Mouse (Mus musculus): ENCODE data around the gene Trip13. TPM values are rescaled to one million over a fixed set of nuclear protein-coding genes. Genes with fewer than 3 reads are reported as not detected.

Trip13 gene
- polyA plus RNA-seq, 1 experiment from 2014 or later: 19.1 TPM

- no peak for TF ChIP-seq CTCF (IDR thresholded peaks at IDR 0.05; ENCODE audit: low read depth)
- peak overlapping the region; percentile 76 for H3K4me2 ChIP-seq (ENCODE audit: low read length)
- H3K4me1 ChIP-seq (replicated peaks; ENCODE audit: insufficient read depth, low read length): 0 out of 2 replicates have a peak, but pooled peaks cover 5% of the 10 kb centered on the region
- H3K27ac ChIP-seq: peak overlapping the region; percentile 88
- ATAC-seq (replicated peaks; ENCODE audit: low FRiP score, low read depth) (0 out of 2 replicates have a peak, but pooled peaks have one; percentile 8), DNase-seq (ENCODE audit: low spot score) (no peak)
- peak overlapping the region; percentile 66 for H3K9ac ChIP-seq (ENCODE audit: low read depth, low read length)
- peak overlapping the region; percentile 78 for H3K4me3 ChIP-seq (replicated peaks; ENCODE audit: low read depth, low read length)
- no peaks in the 10 kb centered on the region for H3K9me3 ChIP-seq (replicated peaks; ENCODE audit: low read length)
- 37% methylated on average over 13 of the region's 13 CpGs for WGBS
- peaks cover 16% of the 10 kb centered on the region for H3K36me3 ChIP-seq (ENCODE audit: insufficient read depth, low read length)
- no peaks in the 10 kb centered on the region for H3K27me3 ChIP-seq (ENCODE audit: insufficient read depth, low read length)
Measured at GRCm38 (mm10) chr13:73938177-73938560, 585 bp upstream of the Trip13 start.

DNA sequence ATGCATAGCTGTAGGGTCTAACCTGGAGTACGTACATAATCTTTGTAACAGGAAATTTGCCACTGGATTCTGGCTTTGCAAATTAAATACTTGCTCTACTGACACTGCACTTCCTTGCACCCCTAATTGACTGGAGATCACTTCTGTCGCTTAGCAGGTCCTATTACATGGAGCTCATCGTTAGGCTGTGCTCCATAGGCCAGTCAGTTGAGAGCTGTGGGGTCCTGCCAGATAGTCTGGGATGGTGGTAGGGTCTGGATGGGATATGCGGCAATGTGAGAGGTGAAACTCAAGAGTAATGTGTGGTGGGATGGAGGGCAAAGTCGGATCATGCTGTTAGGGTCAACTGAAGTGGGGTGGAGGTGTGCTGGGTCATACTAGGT lies 655 bp downstream of the Trip13 start:
- no peak for TF ChIP-seq CTCF (IDR thresholded peaks at IDR 0.05; ENCODE audit: low read depth)
- ATAC-seq (replicated peaks; ENCODE audit: low FRiP score, low read depth): peak; percentile 6; the same call in 1 of the 2 replicates
- 13% methylated on average over 5 of the region's 5 CpGs for WGBS
- no peak for DNase-seq (ENCODE audit: low spot score)
- Histone ChIP-seq H3K27ac (no peak overlapping the region), H3K4me2 (ENCODE audit: low read length) (peak overlapping the region; percentile 76), H3K9ac (ENCODE audit: low read depth, low read length) (peak overlapping the region; percentile 66), H3K27me3 (ENCODE audit: insufficient read depth, low read length) (no peaks in the 10 kb centered on the region), H3K9me3 (replicated peaks; ENCODE audit: low read length) (no peaks in the 10 kb centered on the region), H3K36me3 (ENCODE audit: insufficient read depth, low read length) (peaks cover 5% of the 10 kb centered on the region; the same call in 1 of the 2 replicates), H3K4me3 (replicated peaks; ENCODE audit: low read depth, low read length) (peak overlapping the region; percentile 78), H3K4me1 (replicated peaks; ENCODE audit: insufficient read depth, low read length) (0 out of 2 replicates have a peak, but pooled peaks cover 5% of the 10 kb centered on the region)

DNA sequence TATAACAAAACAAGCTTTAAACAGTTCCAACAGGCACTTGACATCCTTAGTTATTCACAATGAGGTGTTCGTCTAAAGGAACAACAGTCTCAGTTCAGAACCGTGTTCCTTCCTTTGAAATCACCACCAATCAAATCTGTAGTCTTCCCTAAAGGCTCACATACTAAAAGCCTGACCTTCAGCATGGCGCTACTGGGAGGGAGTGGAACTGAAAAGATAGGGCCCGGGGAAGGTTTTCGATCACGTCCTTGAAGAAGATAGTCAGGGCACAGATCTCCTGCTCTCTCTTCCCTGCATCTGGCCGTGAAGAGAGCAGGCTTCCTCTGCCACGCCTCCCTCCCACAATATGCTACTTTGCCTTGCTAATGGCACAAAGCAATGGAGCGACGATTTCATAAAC lies 5.4 kb downstream of the Trip13 start:
- 0 out of 2 replicates have a peak, but pooled peaks cover 9% of the 10 kb centered on the region for H3K36me3 ChIP-seq (ENCODE audit: insufficient read depth, low read length)
- H3K4me3 ChIP-seq (replicated peaks; ENCODE audit: low read depth, low read length): no peak overlapping the region
- no peaks in the 10 kb centered on the region for H3K27me3 ChIP-seq (ENCODE audit: insufficient read depth, low read length)
- no peak for DNase-seq (ENCODE audit: low spot score)
- no peak overlapping the region for H3K27ac ChIP-seq
- ATAC-seq (replicated peaks; ENCODE audit: low FRiP score, low read depth): no peak
- TF ChIP-seq CTCF (IDR thresholded peaks at IDR 0.05; ENCODE audit: low read depth): no peak
- H3K4me1 ChIP-seq (replicated peaks; ENCODE audit: insufficient read depth, low read length): no peaks in the 10 kb centered on the region
- H3K9ac ChIP-seq (ENCODE audit: low read depth, low read length): no peak overlapping the region
- no peak overlapping the region for H3K4me2 ChIP-seq (ENCODE audit: low read length)
- no peaks in the 10 kb centered on the region for H3K9me3 ChIP-seq (replicated peaks; ENCODE audit: low read length)
- 91% methylated on average over 10 of the region's 10 CpGs for WGBS

DNA sequence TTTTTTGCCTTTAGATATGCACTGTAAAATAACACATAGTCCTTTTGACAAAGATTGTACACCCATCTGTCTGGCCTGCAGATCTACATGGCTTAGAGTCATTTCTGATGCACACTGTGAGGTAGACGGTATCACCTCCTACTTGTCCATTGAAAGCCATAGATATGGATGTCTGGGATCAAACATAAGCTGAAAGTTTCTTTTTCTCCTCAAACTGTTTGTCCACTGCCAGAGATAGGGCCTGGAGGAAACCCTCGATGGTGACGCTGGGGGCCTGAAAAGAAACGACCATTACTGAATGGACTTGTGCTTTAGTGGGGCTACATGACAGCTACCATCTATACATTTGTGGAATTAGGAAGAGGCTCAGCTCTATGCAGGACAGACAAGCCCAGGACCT lies 24.5 kb downstream of the Trip13 start:
- 95% methylated on average over 4 of the region's 4 CpGs for WGBS
- ATAC-seq (replicated peaks; ENCODE audit: low FRiP score, low read depth) (no peak), DNase-seq (ENCODE audit: low spot score) (no peak)
- no peak for TF ChIP-seq CTCF (IDR thresholded peaks at IDR 0.05; ENCODE audit: low read depth)
- H3K27me3 ChIP-seq (ENCODE audit: insufficient read depth, low read length): no peaks in the 10 kb centered on the region
- H3K4me2 ChIP-seq (ENCODE audit: low read length): no peak overlapping the region
- no peak overlapping the region for H3K27ac ChIP-seq
- H3K9me3 ChIP-seq (replicated peaks; ENCODE audit: low read length): no peaks in the 10 kb centered on the region
- H3K4me3 ChIP-seq (replicated peaks; ENCODE audit: low read depth, low read length): no peak overlapping the region
- H3K4me1 ChIP-seq (replicated peaks; ENCODE audit: insufficient read depth, low read length): no peaks in the 10 kb centered on the region
- no peak overlapping the region for H3K9ac ChIP-seq (ENCODE audit: low read depth, low read length)
- peaks cover 13% of the 10 kb centered on the region for H3K36me3 ChIP-seq (ENCODE audit: insufficient read depth, low read length)

- H3K36me3 ChIP-seq (ENCODE audit: insufficient read depth, low read length): no peaks in the 10 kb centered on the region
- no peak overlapping the region for H3K27ac ChIP-seq
- DNase-seq (ENCODE audit: low spot score): peak; percentile 88
- WGBS: 69% methylated on average over 2 of the region's 2 CpGs
- H3K9ac ChIP-seq (ENCODE audit: low read depth, low read length): no peak overlapping the region
- no peaks in the 10 kb centered on the region for H3K4me1 ChIP-seq (replicated peaks; ENCODE audit: insufficient read depth, low read length)
- H3K9me3 ChIP-seq (replicated peaks; ENCODE audit: low read length): no peaks in the 10 kb centered on the region
- H3K27me3 ChIP-seq (ENCODE audit: insufficient read depth, low read length): no peaks in the 10 kb centered on the region
- ATAC-seq (replicated peaks; ENCODE audit: low FRiP score, low read depth): peak; percentile 78
- H3K4me3 ChIP-seq (replicated peaks; ENCODE audit: low read depth, low read length): no peak overlapping the region
- no peak overlapping the region for H3K4me2 ChIP-seq (ENCODE audit: low read length)
- peak; percentile 89 for TF ChIP-seq CTCF (IDR thresholded peaks at IDR 0.05; ENCODE audit: low read depth)
Measured at GRCm38 (mm10) chr13:73907683-73908412, 29.7 kb downstream of the Trip13 start.

DNA sequence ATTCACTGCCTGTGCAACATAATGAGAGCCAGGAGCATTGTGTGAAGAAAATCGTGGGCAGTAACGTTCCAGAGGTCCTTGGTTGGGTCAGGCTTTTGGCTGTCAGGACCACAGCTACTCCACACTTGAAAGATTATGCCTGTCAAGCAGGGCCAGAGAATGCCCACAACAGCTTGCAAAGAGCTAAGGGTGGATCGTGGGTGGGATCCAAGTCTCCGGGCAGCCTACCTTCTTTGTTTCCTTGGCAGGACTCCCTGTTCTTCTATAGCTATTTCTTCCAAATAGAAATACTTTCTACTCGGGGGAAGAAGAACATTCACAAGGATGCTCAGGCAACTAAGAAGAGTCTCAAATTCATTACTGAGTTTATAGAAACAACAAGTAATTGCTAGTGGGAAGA lies 30.4 kb downstream of the Trip13 start:
- Histone ChIP-seq H3K4me3 (replicated peaks; ENCODE audit: low read depth, low read length) (no peak overlapping the region), H3K9ac (ENCODE audit: low read depth, low read length) (no peak overlapping the region), H3K4me2 (ENCODE audit: low read length) (no peak overlapping the region), H3K4me1 (replicated peaks; ENCODE audit: insufficient read depth, low read length) (no peaks in the 10 kb centered on the region), H3K27ac (no peak overlapping the region), H3K9me3 (replicated peaks; ENCODE audit: low read length) (no peaks in the 10 kb centered on the region), H3K36me3 (ENCODE audit: insufficient read depth, low read length) (no peaks in the 10 kb centered on the region), H3K27me3 (ENCODE audit: insufficient read depth, low read length) (no peaks in the 10 kb centered on the region)
- DNase-seq (ENCODE audit: low spot score) (no peak), ATAC-seq (replicated peaks; ENCODE audit: low FRiP score, low read depth) (no peak)
- WGBS: 79% methylated on average over 5 of the region's 5 CpGs
- TF ChIP-seq CTCF (IDR thresholded peaks at IDR 0.05; ENCODE audit: low read depth): no peak
